Mouse (Mus musculus): ENCODE data around the gene Mul1.
"Not testable (repeated sequence)": the region's sequence is repeated elsewhere in the genome, so short reads cannot be mapped to it uniquely, and the experiment has no call there.

Mul1 gene

DNA sequence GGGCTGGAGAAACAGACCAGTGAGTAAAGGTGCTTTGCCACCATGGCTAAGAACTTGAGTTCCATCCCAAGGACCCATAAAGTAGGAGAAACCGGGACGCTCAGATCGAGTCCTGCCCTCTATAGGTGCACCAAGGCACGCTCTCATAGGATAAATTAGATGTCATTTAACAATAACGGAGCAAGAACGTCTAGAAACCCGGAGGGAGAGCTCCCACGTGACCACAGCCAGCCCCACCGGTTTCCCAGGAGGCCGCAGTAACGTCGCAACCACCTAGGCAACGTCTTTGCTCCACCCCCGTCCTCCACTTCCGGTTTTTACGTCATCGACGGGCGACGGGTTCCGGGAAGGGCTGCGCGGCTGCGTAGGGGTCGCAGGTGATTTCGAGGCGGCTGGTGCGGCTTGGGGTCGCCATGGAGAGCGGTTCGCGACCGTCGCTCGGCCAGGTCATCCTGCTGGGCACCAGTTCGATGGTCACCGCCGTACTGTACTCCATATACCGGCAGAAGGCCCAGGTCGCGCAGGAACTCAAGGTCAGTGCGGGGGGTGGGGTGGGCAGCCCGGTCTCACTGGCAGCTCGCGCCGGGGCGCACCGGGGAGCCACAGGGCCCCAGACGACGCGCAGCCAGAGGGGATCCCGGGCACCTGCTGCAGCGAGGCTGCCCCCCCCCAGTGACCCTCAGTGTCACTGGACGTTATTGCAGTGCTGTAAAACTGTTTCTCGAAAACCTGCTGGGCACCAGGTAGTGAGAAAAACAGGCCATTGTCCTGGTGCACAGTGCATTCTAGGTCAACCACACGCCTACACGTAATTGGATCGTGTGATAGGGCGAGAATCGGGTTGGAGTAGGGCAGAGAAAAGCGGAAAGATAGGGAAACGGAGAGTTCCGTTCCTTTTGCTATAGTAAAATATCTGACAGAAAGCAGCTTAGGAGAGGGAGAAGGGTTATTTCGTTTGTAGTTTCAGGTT, at the start of gene Mul1:
TSS of gene Mul1 (plus strand) at position 325 of the 970 bp plus-strand sequence.
- in situ Hi-C loops (cut with MboI, MseI), result loop anchor here (5.0 to 10.0 kb wide), 2 partner anchors 117 to 950 kb away; no protein-coding TSS in a partner anchor

GRCm38 (mm10) chr4:138393703-138394102, 40.8 kb upstream of the Mul1 start:
- in situ Hi-C loops (cut with MboI, MseI), result no loop called here

- in situ Hi-C loops (cut with MboI, MseI), result no loop called here
Observed at GRCm38 (mm10) chr4:138395087-138395970, 39.1 kb upstream of the Mul1 start.

- in situ Hi-C loops (cut with MboI, MseI), result no loop called here
Observed at GRCm38 (mm10) chr4:138395971-138396645, 38.4 kb upstream of the Mul1 start, which contains the start of gene Fam43b. Gene Fam43b (minus strand): TSS chr4:138396528.

DNA sequence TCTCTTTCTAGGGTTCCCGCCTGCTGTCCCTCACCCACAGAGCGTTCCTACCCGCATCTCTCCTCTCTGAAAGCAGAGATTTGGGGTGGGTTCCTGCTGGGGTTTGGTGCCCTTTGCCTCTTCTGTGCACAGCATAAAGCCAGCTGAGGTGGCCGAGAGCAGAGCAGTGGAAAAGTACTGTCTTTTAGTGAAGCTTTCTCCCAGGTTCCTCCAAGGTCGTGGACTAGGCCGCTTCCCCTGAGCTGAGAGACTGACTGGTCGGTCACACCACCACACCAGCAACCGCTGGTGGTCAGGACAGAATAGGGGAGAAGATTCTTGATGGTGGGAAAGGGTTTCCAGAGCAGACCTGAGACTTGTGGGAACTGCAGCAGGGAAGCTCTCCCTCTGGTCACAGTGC, 37.8 kb upstream of the Mul1 start:
- in situ Hi-C loops (cut with MboI, MseI), result no loop called here

GRCm38 (mm10) chr4:138404806-138405205, 29.7 kb upstream of the Mul1 start:
- in situ Hi-C loops (cut with MboI, MseI), result no loop called here

DNA sequence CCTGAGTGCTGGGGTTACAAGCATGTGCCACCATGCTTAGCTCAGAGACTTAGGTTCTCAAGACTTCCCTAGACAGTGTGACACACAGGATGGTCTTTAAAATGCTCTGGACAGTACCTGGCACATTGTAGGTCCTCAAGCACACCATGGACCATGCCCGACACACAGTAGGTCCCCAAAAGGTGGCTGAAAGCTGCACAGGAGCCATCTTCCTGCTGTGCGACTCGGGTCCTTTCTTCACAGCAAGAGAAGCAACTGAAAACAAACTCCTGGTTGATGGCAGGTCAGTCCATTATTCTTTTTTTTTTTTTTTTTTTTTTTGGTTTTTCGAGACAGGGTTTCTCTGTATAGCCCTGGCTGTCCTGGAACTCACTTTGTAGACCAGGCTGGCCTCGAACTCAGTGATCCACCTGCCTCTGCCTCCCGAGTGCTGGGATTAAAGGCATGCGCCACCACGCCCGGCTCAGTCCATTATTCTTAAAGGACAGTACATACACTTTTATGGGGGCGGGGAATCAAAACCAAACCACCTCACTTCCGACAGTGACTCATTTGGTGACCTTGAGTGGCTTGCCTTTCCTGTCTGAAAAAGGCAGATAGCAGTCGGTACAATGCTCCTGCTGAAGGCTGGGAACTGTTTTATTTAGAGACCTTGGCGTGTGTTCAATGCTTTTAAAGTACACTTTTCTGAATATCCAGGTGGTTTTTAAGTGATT, 26.8 kb upstream of the Mul1 start:
- in situ Hi-C loops (cut with MboI, MseI), result no loop called here

DNA sequence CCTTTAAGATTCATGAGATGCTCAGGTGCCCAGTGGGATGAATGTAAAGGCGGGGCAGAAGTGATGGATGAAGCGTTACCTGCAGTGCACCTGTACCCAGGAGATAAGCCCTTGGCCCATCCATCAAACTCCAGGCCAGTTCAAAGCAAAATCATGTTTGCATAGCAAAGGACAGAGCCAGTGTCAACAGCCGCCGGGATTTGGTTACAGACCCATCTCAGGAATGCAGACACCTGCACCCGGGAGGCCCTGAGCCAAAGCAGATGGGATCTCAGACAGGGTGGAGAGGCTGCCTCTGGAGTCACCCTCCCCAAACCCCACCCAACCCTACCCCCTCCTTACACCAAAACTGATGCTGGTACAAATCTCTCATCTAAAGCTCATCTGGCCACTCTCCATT, 23.5 kb upstream of the Mul1 start:
- in situ Hi-C loops (cut with MboI, MseI), result no loop called here

- in situ Hi-C loops (cut with MboI, MseI), result no loop called here
Observed at GRCm38 (mm10) chr4:138411504-138412121, 22.9 kb upstream of the Mul1 start.

DNA sequence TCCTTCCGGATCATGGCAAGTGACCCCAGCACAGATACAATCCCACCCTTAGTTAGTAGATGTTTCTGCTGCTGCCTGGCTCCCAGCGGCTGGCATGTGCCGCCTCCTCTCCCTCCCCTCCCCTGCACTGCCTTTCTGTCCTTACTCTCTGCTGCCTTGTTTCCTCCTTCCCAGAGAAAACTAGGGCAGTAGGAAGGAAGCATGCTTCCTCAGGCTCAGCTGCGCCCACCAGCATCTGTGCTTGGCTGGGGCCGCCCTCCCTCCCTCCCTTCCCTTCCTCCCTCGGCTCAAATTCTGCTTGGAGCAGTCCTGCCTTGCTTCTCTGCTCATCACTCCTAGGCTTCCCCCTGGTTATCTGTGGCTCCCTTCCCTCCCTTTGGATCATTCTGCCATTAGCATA, 19.7 kb upstream of the Mul1 start:
- in situ Hi-C loops (cut with MboI, MseI), result loop anchor here in 1 of 2 experiments (5.0 kb wide), 1 partner anchor 47 kb away; the partner anchor contains the start of gene Cda

GRCm38 (mm10) chr4:138415991-138416390, 18.5 kb upstream of the Mul1 start:
- in situ Hi-C loops (cut with MboI, MseI), result loop anchor here in 1 of 2 experiments (5.0 kb wide), 1 partner anchor 49 kb away; the partner anchor contains the start of gene Cda

- in situ Hi-C loops (cut with MboI, MseI), result loop anchor here in 1 of 2 experiments (5.0 kb wide), 1 partner anchor 49 kb away; the partner anchor contains the start of gene Cda
Observed at GRCm38 (mm10) chr4:138416414-138416813, 18.1 kb upstream of the Mul1 start.

DNA sequence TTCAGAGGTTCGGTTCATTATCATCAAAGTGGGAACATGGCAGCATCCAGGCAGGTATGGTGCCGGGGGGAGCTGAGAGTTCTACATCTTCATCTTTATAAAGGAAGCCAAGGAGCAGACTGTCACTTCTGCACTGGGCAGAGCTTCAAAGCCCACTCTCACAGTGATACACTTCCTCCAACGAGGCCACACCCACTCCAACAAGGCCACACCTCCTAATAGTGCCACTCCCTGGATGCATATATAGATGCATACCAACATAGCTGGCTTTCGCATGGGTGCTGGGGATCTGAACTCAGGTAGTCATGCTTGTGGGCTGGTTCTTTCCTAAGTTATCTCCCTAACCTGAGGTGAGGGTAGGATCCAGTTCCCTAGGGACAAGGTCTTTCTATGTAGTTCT, 16.6 kb upstream of the Mul1 start:
- in situ Hi-C loops (cut with MboI, MseI), result loop anchor here in 1 of 2 experiments (5.0 kb wide), 1 partner anchor 51 kb away; the partner anchor contains the start of gene Cda

GRCm38 (mm10) chr4:138418340-138418957, 16.0 kb upstream of the Mul1 start:
- in situ Hi-C loops (cut with MboI, MseI), result loop anchor here in 1 of 2 experiments (5.0 kb wide), 1 partner anchor 51 kb away; the partner anchor contains the start of gene Cda

DNA sequence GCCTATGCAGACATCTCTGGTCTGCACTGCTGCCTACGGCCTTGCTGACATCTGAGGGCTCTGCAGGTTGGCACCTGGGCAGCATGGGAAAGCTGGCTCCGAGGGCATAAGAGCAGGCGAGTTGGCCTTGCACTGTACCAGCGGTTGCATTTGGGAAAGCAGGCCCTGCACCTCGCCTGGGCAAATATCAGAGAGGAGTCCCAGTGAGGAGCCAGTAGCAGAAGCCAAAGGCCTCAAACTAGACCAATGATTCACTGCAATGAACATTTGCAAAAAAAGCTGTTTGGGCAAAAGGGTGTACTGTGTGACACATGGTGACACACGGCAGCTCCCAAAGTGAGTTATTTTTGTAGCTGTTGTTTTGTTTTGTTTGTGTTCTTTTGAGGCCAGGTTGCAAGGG, 9.4 kb upstream of the Mul1 start:
- in situ Hi-C loops (cut with MboI, MseI), result no loop called here

DNA sequence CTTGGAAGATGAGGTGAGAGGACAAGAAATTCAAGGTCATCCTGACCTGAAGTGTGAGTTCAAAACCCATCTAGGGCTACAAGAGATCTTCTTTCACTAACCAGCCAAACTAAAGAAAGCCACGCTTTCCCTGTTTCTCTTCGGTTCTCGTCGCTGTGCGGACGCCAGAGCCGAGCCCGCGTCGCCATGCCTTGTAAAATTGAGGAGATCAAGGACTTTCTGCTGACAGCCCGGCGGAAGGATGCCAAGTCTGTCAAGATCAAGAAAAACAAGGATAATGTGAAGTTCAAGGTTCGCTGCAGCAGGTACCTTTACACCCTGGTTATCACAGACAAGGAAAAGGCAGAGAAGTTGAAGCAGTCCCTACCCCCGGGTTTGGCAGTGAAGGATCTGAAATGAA, 8.9 kb upstream of the Mul1 start:
- in situ Hi-C loops (cut with MboI, MseI), result not testable (repeated sequence)

- in situ Hi-C loops (cut with MboI, MseI), result no loop called here
Observed at GRCm38 (mm10) chr4:138426778-138427705, 7.4 kb upstream of the Mul1 start.

DNA sequence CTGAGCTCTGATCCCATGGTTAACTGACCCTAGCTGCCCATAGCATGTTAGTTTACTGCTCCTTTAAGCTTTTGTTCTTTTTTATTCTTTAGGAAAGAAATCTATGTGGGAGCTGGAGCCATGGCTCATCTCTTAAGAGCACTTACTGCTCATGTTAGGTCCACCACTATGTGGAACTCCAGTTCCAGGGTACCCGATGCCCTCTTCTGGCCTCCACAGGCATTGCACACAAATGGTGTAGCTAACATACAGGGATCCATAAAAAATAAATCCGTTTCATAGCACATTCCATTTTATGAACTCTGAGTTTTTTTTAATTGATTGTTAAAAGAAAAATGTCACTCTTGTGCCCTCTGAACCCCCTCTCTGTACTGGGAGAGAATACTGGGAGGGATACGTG, 4.7 kb upstream of the Mul1 start:
- in situ Hi-C loops (cut with MboI, MseI), result loop anchor here (5.0 to 10.0 kb wide), 2 partner anchors 112 to 955 kb away; no protein-coding TSS in a partner anchor

All from T-helper 17 cell (primary cell).